Mouse (Mus musculus) mouse trophoblast stem cell (cell line): ENCODE measurements around the gene Cldn15.
"Not testable (repeated sequence)": the region's sequence is repeated elsewhere in the genome, so short reads cannot be mapped to it uniquely, and the experiment has no call there.

Experiments
- in situ Hi-C, 2 experiments: fragments of 300-500 bp; cut with MseI, MboI; formaldehyde crosslinking; loops; 2 replicates in 1 of 2; 3 replicates in 1 of 2; pipeline ENCODE4 v1.15.1; 2025

Gene Cldn15

GRCm38 (mm10) chr5:136966331-136966730 lies at the start of gene Cldn15:
TSS of gene Cldn15 (plus strand) at chr5:136966616.
- in situ Hi-C loops: no loop called here

- in situ Hi-C loops: no loop called here
Measured at GRCm38 (mm10) chr5:136917613-136918242, 48.7 kb upstream of the Cldn15 start.

DNA sequence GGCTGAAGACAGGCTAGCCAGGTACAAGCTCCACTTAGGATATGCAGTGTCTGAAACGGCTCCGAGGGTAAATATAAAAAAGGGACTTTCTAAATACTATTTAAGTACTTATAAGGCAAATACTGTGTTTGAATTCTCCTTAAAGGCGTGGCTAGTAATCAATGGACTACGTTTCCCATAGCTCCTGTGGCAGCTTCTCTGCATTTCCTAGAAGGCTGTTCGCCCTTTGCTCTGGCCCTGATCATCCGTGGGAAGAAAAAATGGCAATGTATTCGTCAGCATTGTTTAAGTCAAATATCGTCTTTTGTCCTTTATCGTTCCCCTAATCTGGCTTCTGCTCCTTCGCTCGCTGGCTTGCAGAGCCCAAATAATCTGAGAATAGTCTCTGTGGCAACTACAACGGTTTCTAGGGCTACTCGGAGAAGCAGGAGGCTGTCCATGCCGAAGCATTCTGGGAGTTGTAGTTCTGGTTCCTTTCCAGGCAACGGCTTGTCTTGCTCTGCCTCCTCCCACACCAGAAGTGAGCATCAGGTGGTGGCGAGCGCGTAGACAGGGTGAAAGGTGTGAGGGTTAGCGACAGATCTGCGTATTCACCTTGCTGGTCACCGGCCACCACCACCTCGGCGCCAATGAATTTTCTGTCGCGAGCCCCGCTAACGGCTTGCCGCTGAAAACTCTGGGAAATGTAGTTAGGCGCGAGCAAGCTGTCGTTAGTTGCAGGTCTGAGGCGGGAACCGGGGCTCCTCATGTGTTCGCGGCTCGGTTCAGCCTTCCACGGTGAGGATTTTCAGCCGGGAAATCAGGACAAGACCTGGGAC lies 47.6 kb upstream of the Cldn15 start:
- in situ Hi-C loops: no loop called here

DNA sequence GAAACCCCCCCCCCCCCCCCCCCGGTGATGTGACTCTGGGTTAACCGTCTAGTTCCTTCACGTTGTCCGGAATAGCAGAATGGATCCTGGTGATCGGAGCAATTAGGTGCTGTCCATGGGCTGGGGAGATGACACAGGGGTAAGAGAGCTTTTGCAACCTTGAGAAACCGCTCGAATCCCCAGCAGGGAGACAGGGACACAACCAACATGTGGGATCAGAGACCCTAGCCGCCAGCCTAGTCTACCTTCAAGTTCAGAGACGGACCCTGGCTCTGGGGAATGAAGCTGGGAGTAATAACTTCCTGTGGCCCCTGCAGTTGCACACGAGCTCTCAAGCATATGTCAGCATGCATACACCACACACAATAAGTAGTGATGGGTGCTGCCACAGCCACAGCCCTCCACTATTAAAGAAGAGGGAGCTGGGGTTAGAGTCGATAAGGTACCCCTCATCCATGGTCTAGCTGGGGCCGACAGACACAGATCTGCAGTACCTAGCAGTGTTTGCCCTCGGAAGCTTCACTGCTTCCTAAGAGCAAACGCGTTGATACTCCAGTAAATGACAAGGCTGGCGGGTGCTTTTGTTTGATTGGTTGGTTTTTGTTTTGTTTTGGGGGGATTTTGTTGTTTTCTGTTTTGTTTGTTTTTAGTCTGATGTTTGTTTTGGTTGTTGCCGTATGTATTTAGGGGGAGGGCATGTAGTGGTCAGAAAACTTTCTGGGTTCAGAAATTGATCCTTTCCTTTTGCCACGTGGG lies 46.7 kb upstream of the Cldn15 start:
- in situ Hi-C loops: no loop called here

DNA sequence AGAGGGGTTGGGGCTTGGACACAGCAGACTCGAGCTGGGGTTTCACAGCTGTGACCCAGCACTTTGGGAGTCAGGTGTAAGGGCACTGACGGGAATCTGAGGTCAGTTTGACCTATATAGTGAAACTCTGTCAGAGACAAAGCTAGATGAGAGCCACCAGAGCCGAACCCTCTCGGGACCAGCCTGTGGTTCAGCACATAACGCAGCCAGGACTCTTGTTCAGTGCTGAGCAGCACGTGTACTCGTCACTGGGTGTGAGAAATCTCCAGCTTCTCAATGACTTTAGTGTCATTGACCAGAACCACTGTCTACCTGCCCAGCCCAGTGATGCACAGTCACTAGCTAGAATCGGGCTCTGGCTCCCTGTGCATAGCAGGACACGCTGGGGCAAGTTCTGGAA lies 43.6 kb upstream of the Cldn15 start:
- in situ Hi-C loops: no loop called here

DNA sequence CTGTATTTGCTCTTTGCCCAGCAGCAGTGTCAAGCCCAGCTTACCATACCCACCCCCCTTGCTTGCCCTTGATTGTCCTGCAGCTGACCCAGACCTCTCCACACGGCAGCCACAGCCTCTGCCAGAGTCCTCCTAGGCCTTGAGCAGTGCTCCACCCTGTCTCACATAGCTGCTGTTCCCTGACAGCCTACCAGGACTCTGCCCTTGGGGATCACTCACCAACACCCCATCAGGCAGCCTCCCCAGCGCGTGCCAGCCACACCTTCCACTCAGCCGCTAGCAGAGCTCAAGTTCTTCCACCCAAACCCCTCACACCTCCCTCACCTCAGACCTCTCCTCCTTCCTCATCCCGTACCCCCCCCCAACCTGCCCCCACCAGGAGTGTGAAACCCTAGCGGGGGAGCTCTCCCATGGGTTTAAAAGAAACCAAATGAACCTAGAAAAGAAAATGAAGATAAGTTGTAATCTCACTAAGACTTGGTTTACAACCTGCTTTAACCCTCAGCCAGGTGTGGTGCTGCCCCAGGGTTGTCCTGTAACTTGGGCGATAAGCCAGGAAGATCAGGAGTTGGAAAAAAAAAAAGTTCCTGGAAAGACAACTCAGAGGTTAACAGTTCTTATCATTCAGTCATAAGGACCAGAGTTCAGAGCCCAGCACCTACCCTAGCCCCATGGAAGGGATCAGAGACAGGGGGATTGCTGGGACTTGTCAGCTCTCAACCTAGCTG lies 42.5 kb upstream of the Cldn15 start:
- in situ Hi-C loops: no loop called here

DNA sequence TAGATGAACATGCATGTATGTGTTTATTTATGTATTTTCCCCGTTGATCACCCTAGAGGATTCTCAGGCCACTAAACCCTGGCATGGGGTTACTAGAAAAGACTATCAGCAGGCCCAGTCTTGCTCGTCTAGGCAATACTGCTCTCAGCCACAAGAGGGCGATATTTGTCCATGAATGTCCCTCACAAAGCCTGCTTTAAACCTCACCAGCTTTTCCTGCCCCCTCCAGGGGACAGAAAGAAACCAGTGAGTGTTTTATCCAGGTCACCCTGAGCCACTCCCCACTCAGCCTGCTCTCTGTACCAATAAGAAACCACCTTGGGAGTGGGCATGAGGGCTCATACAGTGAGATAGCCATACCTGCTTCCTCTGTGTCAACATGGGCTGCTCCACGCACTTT lies 37.3 kb upstream of the Cldn15 start:
- in situ Hi-C loops: no loop called here

- in situ Hi-C loops: no loop called here
Measured at GRCm38 (mm10) chr5:136931896-136932295, 34.5 kb upstream of the Cldn15 start.

GRCm38 (mm10) chr5:136932956-136933355 lies 33.5 kb upstream of the Cldn15 start:
- in situ Hi-C loops: no loop called here

DNA sequence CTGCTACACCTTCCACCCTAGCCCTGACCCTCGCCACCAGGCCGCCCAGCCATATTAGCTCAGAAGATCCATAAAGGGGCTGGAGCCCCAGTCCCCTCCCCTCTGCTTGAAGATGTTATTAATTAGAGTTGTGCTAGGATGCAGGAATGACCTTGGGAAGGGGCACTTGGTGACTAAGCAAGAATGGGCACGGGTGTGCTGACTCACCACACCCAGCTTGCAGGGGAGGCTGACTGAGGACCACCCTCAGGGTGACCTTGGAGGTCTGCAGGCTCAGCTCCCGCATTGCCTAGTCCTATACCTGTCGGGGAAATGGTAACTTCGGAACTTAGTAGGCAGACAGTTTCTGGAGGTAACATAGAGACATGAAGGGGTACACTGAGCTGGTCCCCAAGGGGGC lies 32.5 kb upstream of the Cldn15 start:
- in situ Hi-C loops: no loop called here

- in situ Hi-C loops: loop anchor here (5.0 kb wide), 1 partner anchor 36 kb away; no protein-coding TSS in a partner anchor
Measured at GRCm38 (mm10) chr5:136935905-136936695, 30.3 kb upstream of the Cldn15 start.

GRCm38 (mm10) chr5:136936750-136937149 lies 29.7 kb upstream of the Cldn15 start:
- in situ Hi-C loops: loop anchor here (5.0 kb wide), 1 partner anchor 36 kb away; no protein-coding TSS in a partner anchor

- in situ Hi-C loops: loop anchor here (5.0 kb wide), 1 partner anchor 35 kb away; no protein-coding TSS in a partner anchor
Measured at GRCm38 (mm10) chr5:136937621-136938020, 28.8 kb upstream of the Cldn15 start.

DNA sequence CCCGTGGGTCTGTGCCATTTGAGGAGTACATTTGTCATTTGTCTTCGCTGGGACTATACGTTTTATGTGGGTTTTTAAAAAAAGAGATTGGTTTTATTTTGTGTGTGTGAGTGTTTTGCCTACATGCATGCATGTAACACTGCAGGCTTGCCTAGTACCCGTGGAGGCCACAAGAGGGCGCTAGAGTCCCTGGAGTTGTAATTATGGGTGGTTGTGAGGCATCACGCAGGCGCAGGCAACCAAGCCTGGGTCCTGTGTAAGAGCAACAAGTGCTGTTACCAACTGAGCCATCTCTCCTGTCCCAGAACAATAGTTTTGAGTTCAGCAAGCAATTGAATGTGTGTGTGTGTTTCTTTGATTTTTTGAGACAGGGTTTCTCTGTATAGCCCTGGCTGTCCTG lies 27.1 kb upstream of the Cldn15 start:
- in situ Hi-C loops: loop anchor here (5.0 kb wide), 1 partner anchor 33 kb away; no protein-coding TSS in a partner anchor

DNA sequence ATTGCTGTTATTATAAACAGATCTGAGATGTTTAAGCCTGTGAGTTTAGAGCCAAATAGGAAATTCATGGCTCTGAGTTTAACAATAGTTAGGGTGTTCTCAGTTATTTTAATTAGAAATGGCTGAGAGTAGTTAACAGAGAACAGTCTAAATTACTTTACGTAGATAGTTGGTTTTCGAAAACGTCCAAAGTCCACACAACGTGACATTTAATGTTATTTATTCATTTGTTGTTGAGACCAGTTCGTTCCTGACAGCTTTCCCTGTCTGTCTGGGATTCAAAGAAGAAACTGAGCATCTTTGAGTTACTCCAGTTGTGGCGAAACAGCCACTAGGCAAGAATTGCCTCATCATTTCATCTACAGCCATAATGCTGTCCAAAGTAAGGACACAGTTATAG lies 26.4 kb upstream of the Cldn15 start:
- in situ Hi-C loops: not testable (repeated sequence)

DNA sequence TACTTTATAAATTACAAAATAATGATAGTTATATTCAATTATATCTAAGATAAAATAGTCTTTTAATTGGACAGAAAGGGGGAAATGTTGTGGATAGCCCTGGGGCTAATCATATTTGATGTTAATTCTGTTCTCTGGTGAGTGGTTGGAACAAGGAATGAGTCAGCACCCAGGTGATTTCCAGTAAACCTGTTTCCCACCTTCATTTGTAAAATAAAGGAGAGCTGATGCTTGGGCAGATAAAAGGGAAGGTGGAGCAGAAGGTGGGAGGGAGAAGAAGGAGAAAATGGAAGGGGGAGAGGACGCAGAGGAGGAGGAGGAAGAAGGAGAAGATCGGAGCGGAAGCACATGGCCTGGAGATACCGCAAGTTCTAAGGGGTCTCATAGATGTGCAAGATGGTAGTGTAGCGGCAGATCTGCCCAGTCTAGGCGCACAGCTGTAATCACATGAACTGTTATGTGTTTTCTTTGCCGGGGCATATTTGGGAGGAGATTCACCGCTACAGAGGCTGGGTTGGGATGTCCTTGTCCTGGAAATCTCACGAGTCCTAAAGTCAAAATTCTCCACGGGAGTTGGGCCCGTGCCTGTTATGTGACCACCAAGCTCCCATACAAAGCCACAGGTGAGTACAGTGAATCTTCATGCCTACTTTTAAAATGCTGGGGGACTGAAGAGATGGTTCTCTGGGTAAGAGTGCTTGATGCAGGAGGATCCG lies 25.4 kb upstream of the Cldn15 start:
- in situ Hi-C loops: no loop called here

DNA sequence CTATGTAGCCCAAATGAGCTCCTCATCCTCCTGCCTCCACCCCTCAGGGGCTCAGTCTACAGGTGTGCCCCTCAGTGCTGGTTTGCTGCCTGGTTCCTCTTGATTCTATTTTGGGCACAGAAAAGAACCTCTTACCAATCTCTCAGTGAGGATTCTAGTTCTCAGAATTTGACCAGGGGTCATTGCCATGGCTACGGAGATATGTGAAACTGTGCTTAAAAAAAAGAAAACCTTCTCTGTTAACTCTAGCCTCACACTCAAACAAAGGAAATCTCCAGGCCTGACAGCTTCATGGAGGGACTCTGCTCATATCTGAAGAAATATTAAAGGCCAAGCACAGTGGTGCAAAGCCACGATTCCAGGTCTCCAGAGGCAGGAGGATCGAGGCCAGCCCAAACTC lies 23.6 kb upstream of the Cldn15 start:
- in situ Hi-C loops: no loop called here

- in situ Hi-C loops: no loop called here
Measured at GRCm38 (mm10) chr5:136943382-136943781, 23.0 kb upstream of the Cldn15 start.

- in situ Hi-C loops: no loop called here
Measured at GRCm38 (mm10) chr5:136945084-136945483, 21.3 kb upstream of the Cldn15 start.

- in situ Hi-C loops: no loop called here
Measured at GRCm38 (mm10) chr5:136947874-136948273, 18.5 kb upstream of the Cldn15 start.
